Mouse (Mus musculus) adrenal gland, postnatal 36 days (tissue): Measurements from ENCODE around the gene Klhl21. TPM values are rescaled to one million over a fixed set of nuclear protein-coding genes. Genes with fewer than 3 reads are reported as not detected.
"Not testable (repeated sequence)": the region's sequence is repeated elsewhere in the genome, so short reads cannot be mapped to it uniquely, and the experiment has no call there.

Experiments
- DNase-seq, 2 experiments: peaks; one replicate each; pipeline ENCODE4 v3.0.0; 2021; ENCODE audit warnings: mixed read lengths in 1 of 2
- total RNA-seq, 2 experiments: library from RNA; stranded (reverse); gene quantifications; 2 replicates each; pipeline ENCODE4 v1.2.3; 2021

Klhl21 gene
- total RNA-seq, 2 experiments from 2014 or later = 21.7 to 29.7 TPM

GRCm38 (mm10) chr4:152021568-152022097, 13.0 kb downstream of the Klhl21 start:
- DNase-seq = no peak

- DNase-seq = no peak
These were observed 13.9 kb downstream of the Klhl21 start for GRCm38 (mm10) chr4:152022506-152022905.

- DNase-seq = no peak
These were observed 15.9 kb downstream of the Klhl21 start for GRCm38 (mm10) chr4:152024525-152024924.

GRCm38 (mm10) chr4:152026751-152027508, 18.3 kb downstream of the Klhl21 start:
- peak; percentile 47 to 70 for DNase-seq

GRCm38 (mm10) chr4:152027524-152027923, 18.9 kb downstream of the Klhl21 start, which contains the start of gene Zbtb48:
TSS of gene Zbtb48 (minus strand) at chr4:152027671.
- DNase-seq = peak; percentile 97 to 98

- DNase-seq = no peak
These were observed 19.9 kb downstream of the Klhl21 start for GRCm38 (mm10) chr4:152028456-152028855.

GRCm38 (mm10) chr4:152029087-152029486, 20.5 kb downstream of the Klhl21 start:
- peak; percentile 25 to 52 for DNase-seq

- DNase-seq = no peak
These were observed 21.4 kb downstream of the Klhl21 start for GRCm38 (mm10) chr4:152029997-152030396.

- no peak for DNase-seq
These were observed 24.3 kb downstream of the Klhl21 start for GRCm38 (mm10) chr4:152032922-152033321.

- not testable (repeated sequence) for DNase-seq
These were observed 27.9 kb downstream of the Klhl21 start for GRCm38 (mm10) chr4:152036464-152036863.

- DNase-seq = no peak
These were observed 29.8 kb downstream of the Klhl21 start, which contains the start of gene Tas1r1 for GRCm38 (mm10) chr4:152038225-152038984. TSS of gene Tas1r1 (minus strand) at chr4:152038568.

GRCm38 (mm10) chr4:152038985-152039830, 30.6 kb downstream of the Klhl21 start, which contains the start of gene Nol9:
TSS of gene Nol9 (plus strand) at chr4:152039321.
- DNase-seq = peak; percentile 96 to 98

- peak in 1 of 2 experiments; percentile 15 for DNase-seq
These were observed 31.3 kb downstream of the Klhl21 start for GRCm38 (mm10) chr4:152039831-152040310.

GRCm38 (mm10) chr4:152041924-152042641, 33.5 kb downstream of the Klhl21 start:
- DNase-seq = no peak

GRCm38 (mm10) chr4:152043171-152043570, 34.6 kb downstream of the Klhl21 start:
- no peak for DNase-seq

- no peak for DNase-seq
These were observed 36.0 kb downstream of the Klhl21 start for GRCm38 (mm10) chr4:152044609-152045008.

GRCm38 (mm10) chr4:152062390-152063110, 53.9 kb downstream of the Klhl21 start:
- peak; percentile 23 to 38 for DNase-seq

- no peak for DNase-seq
These were observed 58.7 kb downstream of the Klhl21 start for GRCm38 (mm10) chr4:152067280-152067679.
